31 mouse cellular contexts compared by ENCODE assay signal in the genomic region with DNA sequence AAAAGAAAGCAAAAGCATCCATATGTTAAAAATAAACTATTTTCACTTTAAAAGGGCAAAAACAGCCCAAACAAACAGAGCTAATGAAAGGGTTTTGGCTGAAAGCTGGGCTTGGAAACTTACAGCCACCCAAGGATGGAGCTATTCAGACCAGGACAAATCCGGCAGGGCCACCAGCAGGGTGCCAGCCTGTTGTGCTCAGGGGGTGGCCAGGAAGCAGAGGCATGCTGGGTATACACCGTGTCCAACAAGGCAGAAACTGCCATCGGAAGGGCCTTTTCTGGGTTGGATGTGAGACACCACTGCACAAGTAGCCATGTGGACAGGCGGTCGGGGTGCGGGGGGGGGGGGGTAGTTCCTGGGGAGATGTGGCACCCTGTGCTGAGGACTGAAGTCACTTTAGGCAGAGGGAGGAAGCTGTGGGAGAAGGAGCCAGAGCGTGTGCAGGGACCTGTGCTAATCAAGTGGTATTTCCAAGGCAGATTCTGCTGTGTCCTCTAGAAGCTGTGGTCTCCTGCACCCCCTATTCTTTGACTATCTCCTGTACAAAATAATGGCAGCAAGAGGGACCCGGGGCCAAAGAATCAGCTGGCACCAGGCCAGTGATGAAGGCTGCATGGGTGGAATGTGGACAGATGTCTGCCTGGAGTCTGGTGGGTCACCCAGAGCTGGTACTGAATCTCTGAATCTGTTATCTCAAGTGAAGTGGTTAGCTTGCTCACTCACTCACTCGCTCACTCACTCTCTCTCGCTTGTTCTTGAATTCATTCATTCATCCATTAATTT. TPM values are rescaled to one million over a fixed set of nuclear protein-coding genes. Genes with fewer than 3 reads are reported as not detected.
A peak's percentile ranks its signal among the peaks of the same experiment; 100 is the strongest.
DNase-seq lines count a peak whose midpoint lies in the region; ATAC-seq and TF ChIP-seq lines count a peak whose summit lies in the region.
"Had no signal": no experiment of that assay in that cellular context is flagged by ENCODE, and none has a peak within 500 bp of the region (broad histone marks: within the 10 kb centered on the region; RNA-seq: fewer than 3 reads in every experiment).

No protein-coding gene starts in this region.

- H3K27ac ChIP-seq in heart, embryonic 11.5 days (ENCODE audit: low read depth, low read length), result no peak overlapping the region
- H3K27ac ChIP-seq in heart, adult 2 months, result no peak overlapping the region
- H3K27ac ChIP-seq: embryonic facial prominence, embryonic 12.5 days; forebrain, embryonic 10.5 days; forebrain, embryonic 15.5 days; hindbrain, embryonic 15.5 days; limb, embryonic 10.5 days; limb, embryonic 15.5 days; liver, embryonic 13.5 days; neural tube, embryonic 15.5 days; stomach, postnatal 0 days had no signal

- no peak for TF ChIP-seq EP300 in heart, adult 2 months (IDR thresholded peaks at IDR 0.05; ENCODE audit: insufficient read depth, low read depth, low read length)

- no peaks in the 10 kb centered on the region for H3K9me3 ChIP-seq in heart, embryonic 11.5 days (replicated peaks; ENCODE audit: control insufficient read depth, low read length)
- peaks cover 4% of the 10 kb centered on the region; the same call in 1 of the 2 replicates for H3K9me3 ChIP-seq in megakaryocyte, embryonic 14.5 days
- H3K9me3 ChIP-seq: embryonic facial prominence, embryonic 12.5 days; forebrain, embryonic 10.5 days; forebrain, embryonic 15.5 days; hindbrain, embryonic 10.5 days; hindbrain, embryonic 15.5 days; limb, embryonic 10.5 days; limb, embryonic 15.5 days; liver, embryonic 13.5 days; neural tube, embryonic 15.5 days had no signal

- no peak overlapping the region for H3K4me2 ChIP-seq in heart, embryonic 11.5 days
- H3K4me2 ChIP-seq: embryonic facial prominence, embryonic 12.5 days; forebrain, embryonic 15.5 days; hindbrain, embryonic 15.5 days; limb, embryonic 15.5 days; liver, embryonic 13.5 days; neural tube, embryonic 15.5 days had no signal

- peaks cover 22% of the 10 kb centered on the region for H3K4me1 ChIP-seq in heart, embryonic 11.5 days (ENCODE audit: control insufficient read depth, insufficient read depth, low read length)
- H3K4me1 ChIP-seq in heart, adult 2 months (ENCODE audit: control insufficient read depth, insufficient read depth, low read length), result no peaks in the 10 kb centered on the region
- peaks cover 84% of the 10 kb centered on the region for H3K4me1 ChIP-seq in megakaryocyte, embryonic 14.5 days

- TF ChIP-seq POLR2A in heart, adult 2 months (IDR thresholded peaks at IDR 0.05; ENCODE audit: insufficient read depth, low read depth, low read length), result no peak

- peak; percentile 56 for DNase-seq in cerebellum, adult 11-12 months
- no peak for DNase-seq in cerebellum, adult 11 months
- no peak for DNase-seq in heart, adult 2 months
- DNase-seq in cerebellum, postnatal 25 days, result peak; percentile 36 to 40
- no peak for DNase-seq in yolk sac, embryonic 10.5 days (ENCODE audit: low spot score)
- DNase-seq: adrenal gland, adult 8-10 months; gastrocnemius, postnatal 25 days; heart, adult 11 months; heart, postnatal 14 days; kidney, adult 11 months; kidney, postnatal 36 days; layer of hippocampus, postnatal 36 days; liver, embryonic 13.5 days; lung, adult 18-20 months; lung, postnatal 36 days; midbrain, embryonic 14.5 days; right cerebral cortex, adult 18-20 months; thymus, postnatal 4 days had no signal

- ATAC-seq in heart, embryonic 11.5 days (replicated peaks; ENCODE audit: insufficient number of reproducible peaks, low FRiP score, low TSS enrichment), result no peak
- no peak for ATAC-seq in megakaryocyte, adult 5-6 weeks (ENCODE audit: poor library complexity, severe bottlenecking)
- ATAC-seq: forebrain, embryonic 15.5 days; inflammation-experienced regulatory T-cells, adult 6 months had no signal

- no peaks in the 10 kb centered on the region for H3K36me3 ChIP-seq in heart, embryonic 11.5 days (ENCODE audit: control insufficient read depth, insufficient read depth, low read length)
- H3K36me3 ChIP-seq in heart, adult 2 months (ENCODE audit: control insufficient read depth, insufficient read depth, low read length), result no peaks in the 10 kb centered on the region
- no peaks in the 10 kb centered on the region for H3K36me3 ChIP-seq in megakaryocyte, embryonic 14.5 days (replicated peaks; ENCODE audit: low read length)
- H3K36me3 ChIP-seq: embryonic facial prominence, embryonic 12.5 days; forebrain, embryonic 10.5 days; forebrain, embryonic 15.5 days; hindbrain, embryonic 10.5 days; hindbrain, embryonic 15.5 days; limb, embryonic 10.5 days; limb, embryonic 15.5 days; liver, embryonic 13.5 days; neural tube, embryonic 15.5 days had no signal

- WGBS in heart, embryonic 11.5 days (ENCODE audit: insufficient replicate concordance), result 40% methylated on average over 10 of the region's 10 CpGs
- 45% methylated on average over 10 of the region's 10 CpGs for WGBS in heart, adult 2 months

- no peak for TF ChIP-seq CTCF in heart, adult 2 months (IDR thresholded peaks at IDR 0.05)

- H3K4me3 ChIP-seq in heart, embryonic 11.5 days (ENCODE audit: low read depth, low read length), result no peak overlapping the region
- H3K4me3 ChIP-seq in heart, adult 2 months, result no peak overlapping the region
- H3K4me3 ChIP-seq in megakaryocyte, embryonic 14.5 days (replicated peaks), result peak overlapping the region; percentile 76
- H3K4me3 ChIP-seq: embryonic facial prominence, embryonic 12.5 days; forebrain, embryonic 10.5 days; forebrain, embryonic 15.5 days; hindbrain, embryonic 10.5 days; hindbrain, embryonic 15.5 days; limb, embryonic 10.5 days; limb, embryonic 15.5 days; liver, embryonic 13.5 days; neural tube, embryonic 15.5 days had no signal

- H3K79me2 ChIP-seq in heart, adult 2 months (replicated peaks; ENCODE audit: control insufficient read depth, insufficient read depth, low read length), result no peaks in the 10 kb centered on the region

- H3K27me3 ChIP-seq in heart, embryonic 11.5 days (ENCODE audit: control insufficient read depth, insufficient read depth, low read length), result peaks cover 2% of the 10 kb centered on the region; the same call in 1 of the 2 replicates
- H3K27me3 ChIP-seq in heart, adult 2 months (ENCODE audit: control insufficient read depth, insufficient read depth, low read length), result no peaks in the 10 kb centered on the region
- peaks cover 51% of the 10 kb centered on the region for H3K27me3 ChIP-seq in megakaryocyte, embryonic 14.5 days (replicated peaks)
- H3K27me3 ChIP-seq: forebrain, embryonic 15.5 days; hindbrain, embryonic 15.5 days; neural tube, embryonic 15.5 days had no signal

- intact Hi-C loops in heart, adult 2 months (cut with DNase I), result no loop called here

- H3K9ac ChIP-seq in heart, embryonic 11.5 days (ENCODE audit: low read depth, low read length), result 0 out of 2 replicates have a peak overlapping the region, but pooled peaks have one; percentile 16
- no peak overlapping the region for H3K9ac ChIP-seq in heart, adult 2 months (ENCODE audit: low read depth, low read length)
- H3K9ac ChIP-seq: embryonic facial prominence, embryonic 12.5 days; forebrain, embryonic 15.5 days; hindbrain, embryonic 15.5 days; limb, embryonic 15.5 days; liver, embryonic 13.5 days; neural tube, embryonic 15.5 days had no signal

RNA-seq across cellular contexts. Expression of gene Lrpap1, which starts 38.1 kb away (rescaled TPM):
- polyA plus RNA-seq in heart, embryonic 11.5 days (2014; fragmentation: Nextera tagmentation; extraction: Ambion mirVana), result 130 and 151 TPM in 2 replicates
- 10 to 100 TPM; 49.0 to 59.0 TPM for total RNA-seq in heart, adult 2 months (2021)
- polyA plus RNA-seq in heart, adult 2 months (2012; rRNA removed), result 33.1 and 39.4 TPM in 2 replicates
- 7.7 and 48.7 TPM in 2 replicates for polyA plus RNA-seq in megakaryocyte, embryonic 14.5 days (2012; ENCODE audit: insufficient read depth, low replicate concordance)
- 50.6 and 60.4 TPM in 2 replicates for total RNA-seq in megakaryocyte, adult 5-6 weeks (2015)
- total RNA-seq in megakaryocyte, adult 5-6 weeks (2017), result 85.1 and 110 TPM in 2 replicates

Comparison
In these comparisons a context has a peak if more than half of its experiments do, and no peak if none do; other contexts are left out.
1. DNase-seq: peak in cerebellum, adult 11-12 months (single experiment) and cerebellum, postnatal 25 days (2 of 2); none in cerebellum, adult 11 months (single experiment), heart, adult 2 months (0 of 2) and yolk sac, embryonic 10.5 days (single experiment).